Mouse (Mus musculus) neural tube, embryonic 14.5 days (tissue): Measurements from ENCODE around the gene Ltk. TPM values are rescaled to one million over a fixed set of nuclear protein-coding genes. Genes with fewer than 3 reads are reported as not detected.

Experiments
- ATAC-seq: fragments of 200-750 bp; cut with Nextera tagmentation; 2 replicates; pipeline ENCODE4 v1.8.0; 2017; ENCODE audit warnings: low read depth, mild to moderate bottlenecking, moderate TSS enrichment, moderate library complexity
- H3K27ac ChIP-seq: fragments of 300-500 bp; sonication (generic); 2 replicates; pipeline ENCODE4 v1.5.1; 2014; ENCODE audit warnings: low read depth, mild to moderate bottlenecking, control low read depth, low read length, moderate library complexity, mixed read lengths
- H3K27me3 ChIP-seq: fragments of 300-500 bp; sonication (generic); 2 replicates; pipeline ENCODE4 v1.6.1; 2014; ENCODE audit warnings: low read length; ENCODE audit not compliant: control insufficient read depth, insufficient read depth
- H3K36me3 ChIP-seq: fragments of 300-500 bp; sonication (generic); 2 replicates; pipeline ENCODE4 v1.6.1; 2014; ENCODE audit warnings: low read length, mixed read lengths; ENCODE audit not compliant: control insufficient read depth, insufficient read depth
- H3K4me1 ChIP-seq: fragments of 300-500 bp; sonication (generic); 2 replicates; pipeline ENCODE4 v1.6.1; 2014; ENCODE audit warnings: low read length; ENCODE audit not compliant: control insufficient read depth, insufficient read depth
- H3K4me2 ChIP-seq: fragments of 300-500 bp; sonication (generic); 2 replicates; pipeline ENCODE4 v1.6.1; 2014; ENCODE audit warnings: mild to moderate bottlenecking, low read depth, low read length, control low read depth
- H3K4me3 ChIP-seq: fragments of 300-500 bp; sonication (generic); 2 replicates; pipeline ENCODE4 v1.5.1; 2014; ENCODE audit warnings: low read depth, low read length, control low read depth, mixed read lengths
- H3K9ac ChIP-seq: fragments of 300-500 bp; sonication (generic); replicated peaks from 2 replicates; pipeline ENCODE4 v1.6.1; 2014; ENCODE audit warnings: low read depth, mild to moderate bottlenecking, control low read depth, low read length, mixed read lengths
- H3K9me3 ChIP-seq: fragments of 300-500 bp; sonication (generic); 2 replicates; pipeline ENCODE4 v1.6.1; 2016; ENCODE audit warnings: low read length; ENCODE audit not compliant: control insufficient read depth
- WGBS: fragments of 180-500 bp; shearing (Covaris S2); extraction: QIAGEN DNeasy Blood & Tissue Kit; methylation state at CpG from one replicate; pipeline ENCODE4 v1.1.7; 2014; 5-methylcytosine and 5-hydroxymethylcytosine counted together
- polyA plus RNA-seq: library from polyadenylated mRNA; unstranded; fragments of >200 nt; fragmentation: Nextera tagmentation; extraction: Ambion mirVana; gene quantifications from 2 replicates; pipeline ENCODE4 v1.2.1, GENCODE M21; 2014

Gene Ltk
- polyA plus RNA-seq, 1 experiment from 2014 or later, result 2.2 TPM

- 96% methylated on average over 6 of the region's 6 CpGs for WGBS
These were observed 7.0 kb upstream of the Ltk start for GRCm38 (mm10) chr2:119767246-119767645.

GRCm38 (mm10) chr2:119763924-119764323 lies 3.7 kb upstream of the Ltk start:
- H3K9ac ChIP-seq, result no peak overlapping the region
- H3K9me3 ChIP-seq, result no peaks in the 10 kb centered on the region
- no peak overlapping the region for H3K4me3 ChIP-seq
- no peak for ATAC-seq
- 83% methylated on average over 4 of the region's 4 CpGs for WGBS
- peaks cover 22% of the 10 kb centered on the region for H3K36me3 ChIP-seq
- H3K4me1 ChIP-seq, result no peaks in the 10 kb centered on the region
- peaks cover 16% of the 10 kb centered on the region for H3K27me3 ChIP-seq
- H3K4me2 ChIP-seq, result no peak overlapping the region
- H3K27ac ChIP-seq, result no peak overlapping the region

More at GRCm38 (mm10) chr2:119767246-119767645, 7.0 kb upstream of the Ltk start:
- Histone ChIP-seq H3K36me3 (peaks cover 51% of the 10 kb centered on the region), H3K27me3 (no peaks in the 10 kb centered on the region), H3K4me2 (no peak overlapping the region), H3K9ac (no peak overlapping the region), H3K4me1 (no peaks in the 10 kb centered on the region), H3K4me3 (no peak overlapping the region), H3K27ac (no peak overlapping the region), H3K9me3 (no peaks in the 10 kb centered on the region)
- no peak for ATAC-seq

GRCm38 (mm10) chr2:119762276-119762675 lies 2.0 kb upstream of the Ltk start:
- peaks cover 32% of the 10 kb centered on the region for H3K27me3 ChIP-seq

GRCm38 (mm10) chr2:119758844-119759835 lies 1.1 kb downstream of the Ltk start:
- 7% methylated on average over 44 of the region's 44 CpGs for WGBS
- H3K9ac ChIP-seq, result peak overlapping the region; percentile 53; the same call in 1 of the 2 replicates
- peak overlapping the region; percentile 54 for H3K4me3 ChIP-seq
- 0 out of 2 replicates have a peak, but pooled peaks cover 6% of the 10 kb centered on the region for H3K36me3 ChIP-seq
- ATAC-seq, result 0 out of 2 replicates have a peak, but pooled peaks have one; percentile 26
- H3K9me3 ChIP-seq, result no peaks in the 10 kb centered on the region
- H3K4me1 ChIP-seq, result peaks cover 13% of the 10 kb centered on the region
- H3K27ac ChIP-seq, result no peak overlapping the region
- H3K27me3 ChIP-seq, result peaks cover 35% of the 10 kb centered on the region
- H3K4me2 ChIP-seq, result peak overlapping the region; percentile 98

More at GRCm38 (mm10) chr2:119762276-119762675, 2.0 kb upstream of the Ltk start:
- Histone ChIP-seq H3K9me3 (no peaks in the 10 kb centered on the region), H3K4me3 (no peak overlapping the region), H3K4me2 (no peak overlapping the region), H3K27ac (no peak overlapping the region), H3K4me1 (peaks cover 13% of the 10 kb centered on the region), H3K9ac (no peak overlapping the region), H3K36me3 (peaks cover 11% of the 10 kb centered on the region)
- 85% methylated on average over 1 of the region's 1 CpGs for WGBS
- no peak for ATAC-seq

- peaks cover 13% of the 10 kb centered on the region for H3K4me1 ChIP-seq
- under 1% methylated on average over 62 of the region's 77 CpGs for WGBS
- peaks cover 35% of the 10 kb centered on the region for H3K27me3 ChIP-seq
- peak overlapping the region; percentile 98 for H3K4me2 ChIP-seq
- no peak overlapping the region for H3K27ac ChIP-seq
- H3K9ac ChIP-seq, result peak overlapping the region; percentile 53
- H3K9me3 ChIP-seq, result no peaks in the 10 kb centered on the region
- H3K36me3 ChIP-seq, result no peaks in the 10 kb centered on the region
- ATAC-seq, result peak; percentile 59
- peak overlapping the region; percentile 54 for H3K4me3 ChIP-seq
These were observed 2.0 kb downstream of the Ltk start for GRCm38 (mm10) chr2:119758101-119758843.

GRCm38 (mm10) chr2:119757601-119758100 lies 2.6 kb downstream of the Ltk start:
- Histone ChIP-seq H3K9ac (peak overlapping the region; percentile 53), H3K9me3 (no peaks in the 10 kb centered on the region), H3K36me3 (no peaks in the 10 kb centered on the region), H3K27ac (no peak overlapping the region), H3K4me1 (peaks cover 13% of the 10 kb centered on the region), H3K27me3 (peaks cover 35% of the 10 kb centered on the region), H3K4me3 (peak overlapping the region; percentile 54), H3K4me2 (peak overlapping the region; percentile 98)
- ATAC-seq, result peak; percentile 55; the same call in 1 of the 2 replicates
- 3% methylated on average over 26 of the region's 31 CpGs for WGBS

- Histone ChIP-seq H3K27ac (no peak overlapping the region), H3K9ac (no peak overlapping the region), H3K4me2 (no peak overlapping the region), H3K9me3 (no peaks in the 10 kb centered on the region), H3K4me3 (no peak overlapping the region), H3K36me3 (no peaks in the 10 kb centered on the region), H3K4me1 (0 out of 2 replicates have a peak, but pooled peaks cover 3% of the 10 kb centered on the region), H3K27me3 (peaks cover 10% of the 10 kb centered on the region; the same call in 1 of the 2 replicates)
- 78% methylated on average over 13 of the region's 13 CpGs for WGBS
- ATAC-seq, result no peak
These were observed 11.0 kb downstream of the Ltk start for GRCm38 (mm10) chr2:119749260-119749659.

- no peak for ATAC-seq
- WGBS, result 79% methylated on average over 7 of the region's 7 CpGs
- H3K36me3 ChIP-seq, result no peaks in the 10 kb centered on the region
These were observed 12.7 kb downstream of the Ltk start for GRCm38 (mm10) chr2:119747554-119747953.

More at GRCm38 (mm10) chr2:119747554-119747953, 12.7 kb downstream of the Ltk start:
- Histone ChIP-seq H3K27me3 (peaks cover 25% of the 10 kb centered on the region), H3K4me2 (no peak overlapping the region), H3K4me3 (no peak overlapping the region), H3K4me1 (peaks cover 13% of the 10 kb centered on the region), H3K9me3 (no peaks in the 10 kb centered on the region), H3K9ac (no peak overlapping the region), H3K27ac (no peak overlapping the region)
